Mouse (Mus musculus): ENCODE data around the gene Uvrag. TPM values are rescaled to one million over a fixed set of nuclear protein-coding genes. Genes with fewer than 3 reads are reported as not detected.

Gene Uvrag
- polyA plus RNA-seq, 1 experiment from 2014 or later: 16.7 TPM

- Histone ChIP-seq H3K36me3 (ENCODE audit: control insufficient read depth, insufficient read depth, low read length) (no peaks in the 10 kb centered on the region), H3K4me1 (ENCODE audit: control insufficient read depth, insufficient read depth, low read length) (peaks cover 40% of the 10 kb centered on the region), H3K9ac (ENCODE audit: low read depth, low read length) (no peak overlapping the region), H3K27me3 (ENCODE audit: control insufficient read depth, insufficient read depth, low read length) (0 out of 2 replicates have a peak, but pooled peaks cover 3% of the 10 kb centered on the region), H3K4me3 (ENCODE audit: low read depth, low read length) (no peak overlapping the region), H3K4me2 (peak overlapping the region; percentile 32), H3K9me3 (replicated peaks; ENCODE audit: control insufficient read depth, low read length) (no peaks in the 10 kb centered on the region), H3K27ac (ENCODE audit: low read depth, low read length) (peak overlapping the region; percentile 57; the same call in 1 of the 2 replicates)
- no peak for ATAC-seq (replicated peaks; ENCODE audit: insufficient number of reproducible peaks, low FRiP score, low TSS enrichment)
- WGBS (ENCODE audit: insufficient replicate concordance): 64% methylated on average over 2 of the region's 2 CpGs
These were observed 273.2 kb downstream of the Uvrag start for GRCm38 (mm10) chr7:98867794-98868150.

GRCm38 (mm10) chr7:98867053-98867793, 273.7 kb downstream of the Uvrag start:
- H3K4me3 ChIP-seq (ENCODE audit: low read depth, low read length): no peak overlapping the region
- peak; percentile 39; the same call in 1 of the 2 replicates for ATAC-seq (replicated peaks; ENCODE audit: insufficient number of reproducible peaks, low FRiP score, low TSS enrichment)
- H3K4me2 ChIP-seq: peak overlapping the region; percentile 32
- H3K27ac ChIP-seq (ENCODE audit: low read depth, low read length): peak overlapping the region; percentile 57
- H3K27me3 ChIP-seq (ENCODE audit: control insufficient read depth, insufficient read depth, low read length): 0 out of 2 replicates have a peak, but pooled peaks cover 3% of the 10 kb centered on the region
- H3K4me1 ChIP-seq (ENCODE audit: control insufficient read depth, insufficient read depth, low read length): peaks cover 40% of the 10 kb centered on the region
- H3K9me3 ChIP-seq (replicated peaks; ENCODE audit: control insufficient read depth, low read length): no peaks in the 10 kb centered on the region
- no peaks in the 10 kb centered on the region for H3K36me3 ChIP-seq (ENCODE audit: control insufficient read depth, insufficient read depth, low read length)
- 10% methylated on average over 11 of the region's 12 CpGs for WGBS (ENCODE audit: insufficient replicate concordance)
- H3K9ac ChIP-seq (ENCODE audit: low read depth, low read length): no peak overlapping the region

GRCm38 (mm10) chr7:98863969-98864718, 276.8 kb downstream of the Uvrag start:
- H3K9ac ChIP-seq (ENCODE audit: low read depth, low read length): no peak overlapping the region
- no peaks in the 10 kb centered on the region for H3K27me3 ChIP-seq (ENCODE audit: control insufficient read depth, insufficient read depth, low read length)
- WGBS (ENCODE audit: insufficient replicate concordance): 46% methylated on average over 9 of the region's 9 CpGs
- no peaks in the 10 kb centered on the region for H3K9me3 ChIP-seq (replicated peaks; ENCODE audit: control insufficient read depth, low read length)
- H3K4me1 ChIP-seq (ENCODE audit: control insufficient read depth, insufficient read depth, low read length): peaks cover 29% of the 10 kb centered on the region
- no peak overlapping the region for H3K4me3 ChIP-seq (ENCODE audit: low read depth, low read length)
- H3K27ac ChIP-seq (ENCODE audit: low read depth, low read length): no peak overlapping the region
- no peaks in the 10 kb centered on the region for H3K36me3 ChIP-seq (ENCODE audit: control insufficient read depth, insufficient read depth, low read length)
- ATAC-seq (replicated peaks; ENCODE audit: insufficient number of reproducible peaks, low FRiP score, low TSS enrichment): no peak
- H3K4me2 ChIP-seq: no peak overlapping the region

GRCm38 (mm10) chr7:98862994-98863393, 277.9 kb downstream of the Uvrag start:
- WGBS (ENCODE audit: insufficient replicate concordance): 74% methylated on average over 5 of the region's 5 CpGs
- H3K4me1 ChIP-seq (ENCODE audit: control insufficient read depth, insufficient read depth, low read length): peaks cover 26% of the 10 kb centered on the region
- H3K27ac ChIP-seq (ENCODE audit: low read depth, low read length): no peak overlapping the region
- H3K4me2 ChIP-seq: no peak overlapping the region
- H3K9ac ChIP-seq (ENCODE audit: low read depth, low read length): no peak overlapping the region
- H3K4me3 ChIP-seq (ENCODE audit: low read depth, low read length): no peak overlapping the region
- ATAC-seq (replicated peaks; ENCODE audit: insufficient number of reproducible peaks, low FRiP score, low TSS enrichment): no peak
- H3K27me3 ChIP-seq (ENCODE audit: control insufficient read depth, insufficient read depth, low read length): no peaks in the 10 kb centered on the region
- no peaks in the 10 kb centered on the region for H3K36me3 ChIP-seq (ENCODE audit: control insufficient read depth, insufficient read depth, low read length)
- H3K9me3 ChIP-seq (replicated peaks; ENCODE audit: control insufficient read depth, low read length): no peaks in the 10 kb centered on the region

DNA sequence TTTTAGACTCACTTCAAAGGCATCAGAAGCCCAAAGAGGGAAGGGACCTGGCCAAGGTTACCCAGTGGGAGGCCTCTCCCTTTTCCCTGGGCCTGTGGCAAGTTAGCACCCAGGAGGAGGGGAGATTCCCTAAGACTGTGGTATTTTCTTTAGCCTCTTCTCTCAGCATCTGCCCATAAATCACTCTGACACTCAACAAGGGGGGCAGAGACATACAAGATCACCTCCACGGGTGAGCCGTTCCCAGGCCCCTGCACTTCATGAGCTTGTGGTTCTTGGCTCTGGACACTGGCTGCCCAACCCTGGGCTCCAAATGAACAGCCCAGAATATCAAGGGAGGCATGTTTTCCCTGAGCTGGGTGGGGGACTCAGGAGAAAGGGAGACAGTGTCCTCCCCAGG, 279.9 kb downstream of the Uvrag start:
- Histone ChIP-seq H3K9ac (ENCODE audit: low read depth, low read length) (no peak overlapping the region), H3K9me3 (replicated peaks; ENCODE audit: control insufficient read depth, low read length) (no peaks in the 10 kb centered on the region), H3K4me2 (no peak overlapping the region), H3K36me3 (ENCODE audit: control insufficient read depth, insufficient read depth, low read length) (no peaks in the 10 kb centered on the region), H3K4me1 (ENCODE audit: control insufficient read depth, insufficient read depth, low read length) (peaks cover 31% of the 10 kb centered on the region), H3K27me3 (ENCODE audit: control insufficient read depth, insufficient read depth, low read length) (no peaks in the 10 kb centered on the region), H3K4me3 (ENCODE audit: low read depth, low read length) (no peak overlapping the region), H3K27ac (ENCODE audit: low read depth, low read length) (no peak overlapping the region; the same call in 1 of the 2 replicates)
- ATAC-seq (replicated peaks; ENCODE audit: insufficient number of reproducible peaks, low FRiP score, low TSS enrichment): no peak
- WGBS (ENCODE audit: insufficient replicate concordance): 29% methylated on average over 2 of the region's 2 CpGs

GRCm38 (mm10) chr7:98857094-98857493, 283.8 kb downstream of the Uvrag start:
- no peak for ATAC-seq (replicated peaks; ENCODE audit: insufficient number of reproducible peaks, low FRiP score, low TSS enrichment)
- H3K4me2 ChIP-seq: peak overlapping the region; percentile 10; the same call in 1 of the 2 replicates

GRCm38 (mm10) chr7:98856128-98856527, 284.8 kb downstream of the Uvrag start:
- H3K4me3 ChIP-seq (ENCODE audit: low read depth, low read length): no peak overlapping the region
- peaks cover 58% of the 10 kb centered on the region for H3K4me1 ChIP-seq (ENCODE audit: control insufficient read depth, insufficient read depth, low read length)
- H3K27ac ChIP-seq (ENCODE audit: low read depth, low read length): peak overlapping the region; percentile 86
- no peaks in the 10 kb centered on the region for H3K9me3 ChIP-seq (replicated peaks; ENCODE audit: control insufficient read depth, low read length)
- H3K9ac ChIP-seq (ENCODE audit: low read depth, low read length): no peak overlapping the region
- peak; percentile 11; the same call in 1 of the 2 replicates for ATAC-seq (replicated peaks; ENCODE audit: insufficient number of reproducible peaks, low FRiP score, low TSS enrichment)
- no peaks in the 10 kb centered on the region for H3K27me3 ChIP-seq (ENCODE audit: control insufficient read depth, insufficient read depth, low read length)
- no peak overlapping the region for H3K4me2 ChIP-seq
- H3K36me3 ChIP-seq (ENCODE audit: control insufficient read depth, insufficient read depth, low read length): no peaks in the 10 kb centered on the region
- WGBS (ENCODE audit: insufficient replicate concordance): 21% methylated on average over 3 of the region's 3 CpGs

More at GRCm38 (mm10) chr7:98857094-98857493, 283.8 kb downstream of the Uvrag start:
- Histone ChIP-seq H3K4me3 (ENCODE audit: low read depth, low read length) (no peak overlapping the region), H3K9me3 (replicated peaks; ENCODE audit: control insufficient read depth, low read length) (no peaks in the 10 kb centered on the region), H3K36me3 (ENCODE audit: control insufficient read depth, insufficient read depth, low read length) (no peaks in the 10 kb centered on the region), H3K9ac (ENCODE audit: low read depth, low read length) (0 out of 2 replicates have a peak overlapping the region, but pooled peaks have one; percentile 24), H3K27ac (ENCODE audit: low read depth, low read length) (peak overlapping the region; percentile 86), H3K27me3 (ENCODE audit: control insufficient read depth, insufficient read depth, low read length) (no peaks in the 10 kb centered on the region), H3K4me1 (ENCODE audit: control insufficient read depth, insufficient read depth, low read length) (peaks cover 48% of the 10 kb centered on the region)
- WGBS (ENCODE audit: insufficient replicate concordance): 20% methylated on average over 3 of the region's 3 CpGs

DNA sequence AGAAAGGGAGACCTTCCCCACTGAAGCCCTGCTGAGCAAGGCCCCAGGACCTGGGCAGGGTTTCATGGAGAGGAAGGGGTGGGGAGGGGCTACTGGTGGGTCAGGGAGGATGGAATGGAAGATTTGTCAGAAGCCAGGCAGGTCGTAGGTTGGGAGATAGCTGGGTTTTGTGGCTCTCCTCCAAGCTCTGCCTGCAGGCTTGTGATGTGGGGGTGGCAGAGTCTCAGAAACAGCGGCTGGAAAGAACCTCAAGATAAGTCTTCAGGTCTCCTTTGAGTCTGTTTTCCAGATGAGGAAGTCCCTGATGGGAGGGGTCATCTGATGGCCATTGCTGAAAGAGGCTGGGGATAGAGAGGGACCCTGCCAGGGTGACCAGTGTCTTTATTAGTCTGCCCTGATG, 285.6 kb downstream of the Uvrag start:
- Histone ChIP-seq H3K27ac (ENCODE audit: low read depth, low read length) (peak overlapping the region; percentile 86), H3K27me3 (ENCODE audit: control insufficient read depth, insufficient read depth, low read length) (no peaks in the 10 kb centered on the region), H3K9me3 (replicated peaks; ENCODE audit: control insufficient read depth, low read length) (no peaks in the 10 kb centered on the region), H3K36me3 (ENCODE audit: control insufficient read depth, insufficient read depth, low read length) (no peaks in the 10 kb centered on the region), H3K4me1 (ENCODE audit: control insufficient read depth, insufficient read depth, low read length) (peaks cover 63% of the 10 kb centered on the region), H3K9ac (ENCODE audit: low read depth, low read length) (no peak overlapping the region), H3K4me3 (ENCODE audit: low read depth, low read length) (no peak overlapping the region), H3K4me2 (no peak overlapping the region)
- no peak for ATAC-seq (replicated peaks; ENCODE audit: insufficient number of reproducible peaks, low FRiP score, low TSS enrichment)
- 23% methylated on average over 2 of the region's 2 CpGs for WGBS (ENCODE audit: insufficient replicate concordance)

Measured in heart, embryonic 11.5 days (tissue).